Mouse (Mus musculus) C2C12 (cell line): Measurements from ENCODE around the gene Plekhj1.

Experiments used
- CEBPB ChIP-seq: IDR thresholded peaks from one replicate; pipeline ENCODE4 v1.6.1; 2011; ENCODE audit warnings: low read depth, mild to moderate bottlenecking, control low read depth, moderate library complexity
- CTCF ChIP-seq: IDR thresholded peaks from one replicate; pipeline ENCODE4 v1.5.1; 2011; ENCODE audit not compliant: control insufficient read depth, insufficient read depth, insufficient read length
- FOSL1 ChIP-seq: IDR thresholded peaks from one replicate; pipeline ENCODE4 v1.8.0; 2011; ENCODE audit warnings: mild to moderate bottlenecking, low read length; ENCODE audit not compliant: poor library complexity, insufficient read depth, severe bottlenecking
- MAX ChIP-seq: IDR thresholded peaks from one replicate; pipeline ENCODE4 v1.6.1; 2011; ENCODE audit warnings: mild to moderate bottlenecking, control low read depth
- MYOD1 ChIP-seq: IDR thresholded peaks from one replicate; pipeline ENCODE4 v1.6.1; 2011; ENCODE audit warnings: low read depth; ENCODE audit not compliant: control insufficient read depth, insufficient read length
- MYOG ChIP-seq: IDR thresholded peaks from one replicate; pipeline ENCODE4 v1.6.1; 2011; ENCODE audit not compliant: control insufficient read depth, insufficient read length; ENCODE audit errors: extremely low read depth
- USF1 ChIP-seq: IDR thresholded peaks from one replicate; pipeline ENCODE4 v1.6.1; 2011; ENCODE audit warnings: low read depth, mild to moderate bottlenecking, control low read depth, moderate library complexity

DNA sequence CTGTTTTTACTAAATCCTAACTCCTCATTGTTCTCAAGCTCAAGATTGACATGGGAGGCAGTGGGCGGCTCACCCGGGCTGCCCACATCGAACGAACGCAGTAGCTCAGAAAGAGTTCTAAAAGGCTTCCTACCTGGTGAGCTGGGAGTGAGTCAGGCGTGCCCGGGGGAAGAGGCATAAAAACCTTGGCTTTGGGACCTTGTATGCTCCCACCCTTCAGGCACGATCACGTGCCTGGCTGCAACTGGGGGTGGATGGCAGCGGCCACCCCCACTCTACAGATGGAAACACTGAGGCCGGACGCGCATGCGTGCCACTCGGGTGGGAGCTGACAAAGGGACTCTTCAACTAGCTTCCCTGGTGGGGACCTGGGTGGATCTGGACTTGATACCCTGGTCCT is 43.9 kb upstream of the Plekhj1 start:
- TF ChIP-seq MAX: no peak
- no peak for TF ChIP-seq CTCF
- TF ChIP-seq USF1: no peak
- no peak for TF ChIP-seq CEBPB
- TF ChIP-seq MYOD1: no peak
- TF ChIP-seq MYOG: no peak
- TF ChIP-seq FOSL1: no peak
